Mouse (Mus musculus): ENCODE data around the gene Minos1. TPM values are rescaled to one million over a fixed set of nuclear protein-coding genes. Genes with fewer than 3 reads are reported as not detected.

Gene Minos1
- total RNA-seq, 2 experiments from 2014 or later = 215 to 218 TPM

- DNase-seq (ENCODE audit: low spot score in 2 of 2) = no peak
- intact Hi-C loops (cut with DNase I) = no loop called here
Measured at GRCm38 (mm10) chr4:139111421-139111820, 19.5 kb downstream of the Minos1 start.

- no peak for DNase-seq (ENCODE audit: low spot score in 2 of 2)
- intact Hi-C loops (cut with DNase I) = no loop called here
Measured at GRCm38 (mm10) chr4:139110858-139111257, 20.1 kb downstream of the Minos1 start.

GRCm38 (mm10) chr4:139105453-139105852 lies 25.5 kb downstream of the Minos1 start:
- intact Hi-C loops (cut with DNase I) = no loop called here
- no peak for DNase-seq (ENCODE audit: low spot score in 2 of 2)

GRCm38 (mm10) chr4:139101546-139101945 lies 29.4 kb downstream of the Minos1 start:
- intact Hi-C loops (cut with DNase I) = no loop called here
- no peak for DNase-seq (ENCODE audit: low spot score in 2 of 2)

DNA sequence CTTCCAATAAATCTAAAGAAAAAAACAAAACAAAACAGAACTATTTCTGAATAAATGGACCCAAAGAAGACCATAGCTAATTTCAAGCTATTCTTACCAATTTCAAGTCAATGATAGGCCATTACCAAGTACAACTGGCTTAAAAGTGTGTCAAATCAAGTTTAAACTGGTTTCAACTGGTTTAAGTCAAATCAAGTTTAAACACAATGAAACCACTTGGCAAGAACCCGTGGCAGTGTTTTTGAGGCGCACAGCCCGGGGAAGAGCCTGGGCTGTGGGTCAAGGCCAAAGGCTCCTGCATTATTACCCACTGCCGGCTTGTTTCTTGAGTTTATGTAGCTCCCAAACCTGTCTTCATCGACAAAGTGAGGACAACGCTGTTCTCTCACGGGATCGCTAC lies 30.6 kb downstream of the Minos1 start:
- intact Hi-C loops (cut with DNase I) = no loop called here
- no peak for DNase-seq (ENCODE audit: low spot score in 2 of 2)

DNA sequence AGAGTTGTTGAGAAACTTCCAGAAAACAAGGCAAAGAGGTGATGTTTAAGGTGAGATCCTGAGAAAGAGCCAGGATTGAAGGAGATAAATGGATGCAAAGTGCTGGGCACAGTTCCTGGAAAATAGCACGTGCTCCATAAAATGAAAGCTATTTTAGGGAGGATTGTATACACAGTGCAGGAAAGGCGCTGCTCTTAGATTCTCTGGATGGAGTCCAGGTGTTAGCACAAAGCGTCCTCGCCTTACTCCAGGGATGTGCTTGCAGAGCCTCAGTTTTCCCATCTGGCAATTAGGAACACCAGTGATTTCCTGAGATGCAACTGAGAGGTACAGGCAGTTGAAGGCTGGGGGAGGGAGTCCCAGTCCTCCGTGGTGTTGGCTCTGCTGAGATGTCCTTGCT lies 34.7 kb downstream of the Minos1 start:
- intact Hi-C loops (cut with DNase I) = no loop called here
- DNase-seq (ENCODE audit: low spot score in 2 of 2) = peak in 1 of 2 experiments; percentile 28

GRCm38 (mm10) chr4:139095406-139095805 lies 35.5 kb downstream of the Minos1 start:
- intact Hi-C loops (cut with DNase I) = no loop called here
- no peak for DNase-seq (ENCODE audit: low spot score in 2 of 2)

DNA sequence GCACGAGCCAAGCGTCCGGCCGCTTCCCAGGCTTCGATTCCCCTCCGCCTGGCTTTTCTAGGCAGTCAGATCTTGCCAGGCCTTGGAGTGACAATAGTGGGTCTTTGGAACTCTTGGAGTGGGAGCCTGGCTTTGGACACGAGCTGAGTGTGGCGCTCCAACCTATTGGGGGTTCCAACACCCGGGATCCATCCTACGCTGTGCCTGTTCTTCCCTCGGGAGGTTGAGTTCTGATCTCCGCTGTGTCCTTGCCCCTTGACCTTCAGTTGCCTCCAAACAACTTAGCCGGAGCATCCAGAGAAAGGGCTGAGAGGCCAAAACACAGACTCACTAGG lies 37.8 kb downstream of the Minos1 start:
- no peak for DNase-seq (ENCODE audit: low spot score in 2 of 2)
- intact Hi-C loops (cut with DNase I) = loop anchor here (5.0 kb wide), 1 partner anchor 99 kb away; the partner anchor contains the start of gene Capzb

- intact Hi-C loops (cut with DNase I) = loop anchor here (5.0 kb wide), 1 partner anchor 100 kb away; the partner anchor contains the start of gene Capzb
Measured at GRCm38 (mm10) chr4:139092356-139093195, 38.3 kb downstream of the Minos1 start, which contains the start of gene Nbl1. Gene Nbl1 (minus strand): TSS chr4:139092993.

DNA sequence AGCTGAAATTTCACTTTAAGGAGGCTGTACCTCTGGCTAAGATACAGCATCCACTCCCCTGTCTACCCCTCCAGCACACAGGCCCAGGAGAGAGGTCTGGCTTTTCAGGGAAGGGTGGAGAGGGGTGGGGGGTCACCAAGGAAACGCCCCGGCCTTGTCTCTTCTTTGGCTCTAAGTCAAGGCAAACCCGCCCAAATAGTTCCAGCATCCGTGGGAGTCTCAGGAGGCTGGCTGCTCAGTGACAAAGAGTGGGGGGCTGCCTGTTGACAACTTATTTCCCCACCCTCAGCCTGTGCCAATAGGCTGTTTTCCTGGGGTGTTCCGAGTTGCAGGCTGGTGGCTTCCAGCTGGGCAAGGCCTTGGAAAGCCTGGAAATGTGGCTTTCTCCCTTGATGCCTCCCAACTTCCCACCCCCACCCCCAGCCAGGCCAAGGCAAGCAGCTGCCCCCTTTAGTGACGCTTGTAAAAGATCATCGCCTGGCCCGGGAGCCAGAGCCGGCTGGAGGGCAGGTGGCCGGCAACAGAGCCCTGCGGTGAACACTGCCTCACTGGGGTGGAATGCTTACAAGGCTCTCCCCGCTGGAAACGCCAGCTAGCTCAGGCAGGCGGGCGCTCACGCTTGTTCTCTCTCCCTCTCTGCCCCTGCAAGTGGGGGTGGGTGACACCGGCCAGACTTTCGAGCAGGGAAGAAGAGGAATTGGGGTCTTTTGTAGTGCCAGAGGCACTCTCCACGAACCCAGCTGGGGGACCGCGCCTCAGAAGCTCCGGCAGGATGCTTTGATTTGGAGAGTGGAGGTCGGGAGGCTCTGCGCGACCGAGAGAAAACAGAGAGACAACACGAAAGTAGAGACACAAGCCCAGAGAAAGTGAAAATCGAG lies 39.2 kb downstream of the Minos1 start:
- no peak for DNase-seq (ENCODE audit: low spot score in 2 of 2)
- intact Hi-C loops (cut with DNase I) = loop anchor here (5.0 kb wide), 1 partner anchor 101 kb away; the partner anchor contains the start of gene Capzb

More at GRCm38 (mm10) chr4:139092356-139093195, 38.3 kb downstream of the Minos1 start, which contains the start of gene Nbl1:
- no peak for DNase-seq (ENCODE audit: low spot score in 2 of 2)

- DNase-seq (ENCODE audit: low spot score in 2 of 2) = no peak
- intact Hi-C loops (cut with DNase I) = loop anchor here (5.0 kb wide), 1 partner anchor 101 kb away; the partner anchor contains the start of gene Capzb
Measured at GRCm38 (mm10) chr4:139091066-139091465, 39.8 kb downstream of the Minos1 start.

- intact Hi-C loops (cut with DNase I) = loop anchor here (5.0 kb wide), 1 partner anchor 102 kb away; the partner anchor contains the start of gene Capzb
- DNase-seq (ENCODE audit: low spot score in 2 of 2) = no peak
Measured at GRCm38 (mm10) chr4:139090303-139090940, 40.5 kb downstream of the Minos1 start.

DNA sequence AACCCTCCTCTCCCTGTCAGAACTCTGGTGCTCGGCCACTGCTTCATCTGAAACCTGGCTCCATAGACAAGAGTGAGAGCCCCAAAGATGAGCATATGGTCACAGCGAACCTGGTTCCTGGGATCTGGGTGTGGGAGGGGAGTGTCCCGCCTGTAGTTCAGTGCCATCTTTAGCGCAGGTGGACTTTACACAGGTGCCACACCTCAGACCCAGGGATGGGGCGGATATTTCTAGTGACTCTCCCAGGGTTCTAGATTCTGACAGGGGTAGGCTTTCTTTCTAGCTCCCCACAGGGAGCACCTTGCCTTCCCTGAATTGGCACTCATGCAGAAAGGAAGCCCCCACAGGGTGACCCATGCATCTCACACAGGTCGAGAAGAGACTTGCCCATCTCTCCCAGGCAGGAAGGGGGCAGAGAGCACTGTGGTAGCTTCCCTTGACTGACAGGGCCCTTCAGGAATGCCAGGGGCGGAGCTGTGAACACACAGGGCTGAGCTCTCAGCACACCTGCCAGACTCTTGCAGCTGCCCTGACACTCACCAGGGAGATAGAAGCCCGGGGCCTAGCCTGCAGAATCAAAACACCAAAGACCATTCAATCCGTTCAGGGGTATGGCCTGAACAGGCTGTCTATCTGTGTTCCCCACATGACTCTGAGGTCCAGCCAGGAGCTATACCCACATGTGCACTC lies 41.8 kb downstream of the Minos1 start:
- no peak for DNase-seq (ENCODE audit: low spot score in 2 of 2)
- intact Hi-C loops (cut with DNase I) = loop anchor here (5.0 kb wide), 1 partner anchor 243 kb away; no protein-coding TSS in a partner anchor

DNA sequence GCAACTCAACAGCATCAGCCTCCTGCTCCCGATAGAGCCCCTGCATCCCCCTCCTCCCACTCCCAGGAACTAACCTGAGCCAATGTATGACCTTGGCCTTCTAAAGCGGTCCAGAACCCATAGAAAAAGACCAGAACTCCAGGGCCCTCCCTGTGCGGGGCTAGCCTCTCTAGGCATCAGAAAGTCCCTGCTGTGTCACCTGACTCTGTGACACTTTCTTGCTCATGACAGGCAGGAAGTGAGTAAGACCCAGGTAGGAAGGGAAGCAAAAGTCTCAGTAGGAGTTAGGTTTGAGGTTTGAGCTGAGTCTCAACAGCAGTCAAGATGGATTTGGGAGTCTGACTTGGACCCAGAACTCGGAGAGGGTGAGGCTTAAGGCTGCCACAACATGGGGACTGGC lies 43.9 kb downstream of the Minos1 start:
- intact Hi-C loops (cut with DNase I) = loop anchor here (1.0 to 5.0 kb wide), 3 partner anchors 165 to 245 kb away; no protein-coding TSS in a partner anchor
- no peak for DNase-seq (ENCODE audit: low spot score in 2 of 2)

DNA sequence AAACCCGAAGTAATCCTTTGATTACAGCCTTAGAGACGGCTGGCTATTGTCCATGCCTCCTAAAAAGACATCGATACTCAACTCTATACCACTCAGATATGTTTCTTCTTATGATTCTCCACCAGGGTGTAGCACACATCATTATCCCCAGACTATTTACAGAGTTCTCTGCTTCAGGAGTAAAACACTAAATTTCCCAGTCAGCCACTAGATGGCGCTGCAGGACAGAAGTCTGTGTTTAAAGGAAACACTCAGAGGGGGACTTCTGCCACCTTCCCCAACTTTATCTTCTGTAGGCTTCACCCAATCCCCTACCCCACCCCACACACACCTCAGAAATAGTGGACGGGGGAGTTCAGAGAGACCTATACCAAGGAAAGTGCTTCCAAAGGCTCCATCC lies 44.9 kb downstream of the Minos1 start:
- peak; percentile 85 to 91 for DNase-seq (ENCODE audit: low spot score in 2 of 2)

GRCm38 (mm10) chr4:139085337-139085736 lies 45.6 kb downstream of the Minos1 start:
- no peak for DNase-seq (ENCODE audit: low spot score in 2 of 2)
- intact Hi-C loops (cut with DNase I) = loop anchor here (5.0 kb wide), 1 partner anchor 247 kb away; no protein-coding TSS in a partner anchor

More for the DNA sequence above, 44.9 kb downstream of the Minos1 start:
- intact Hi-C loops (cut with DNase I) = loop anchor here (1.0 to 5.0 kb wide), 3 partner anchors 166 to 246 kb away; no protein-coding TSS in a partner anchor

GRCm38 (mm10) chr4:139082790-139083564 lies 47.9 kb downstream of the Minos1 start:
- no peak for DNase-seq (ENCODE audit: low spot score in 2 of 2)
- intact Hi-C loops (cut with DNase I) = no loop called here
